Mouse (Mus musculus) midbrain, embryonic 15.5 days (tissue): ENCODE data around the gene Ankrd33b. TPM values are rescaled to one million over a fixed set of nuclear protein-coding genes. Genes with fewer than 3 reads are reported as not detected.

Experiments
- ATAC-seq: fragments of 200-750 bp; cut with Nextera tagmentation; replicated peaks from 2 replicates; pipeline ENCODE4 v1.8.0; 2017; ENCODE audit warnings: moderate TSS enrichment
- H3K27ac ChIP-seq: fragments of 300-500 bp; sonication (generic); 2 replicates; pipeline ENCODE4 v1.5.1; 2015; ENCODE audit warnings: mild to moderate bottlenecking, inconsistent platforms
- H3K27me3 ChIP-seq: fragments of 300-500 bp; sonication (generic); replicated peaks from 2 replicates; pipeline ENCODE4 v1.6.1; 2015; ENCODE audit warnings: inconsistent platforms
- H3K36me3 ChIP-seq: fragments of 300-500 bp; sonication (generic); replicated peaks from 2 replicates; pipeline ENCODE4 v1.6.1; 2015; ENCODE audit warnings: inconsistent platforms
- H3K4me1 ChIP-seq: fragments of 300-500 bp; sonication (generic); 2 replicates; pipeline ENCODE4 v1.6.1; 2015; ENCODE audit warnings: inconsistent platforms
- H3K4me2 ChIP-seq: fragments of 300-500 bp; sonication (generic); 2 replicates; pipeline ENCODE4 v1.6.1; 2015; ENCODE audit warnings: inconsistent platforms, mild to moderate bottlenecking, moderate library complexity
- H3K4me3 ChIP-seq: fragments of 300-500 bp; sonication (generic); 2 replicates; pipeline ENCODE4 v1.5.1; 2015; ENCODE audit warnings: mild to moderate bottlenecking, inconsistent platforms
- H3K9ac ChIP-seq: fragments of 300-500 bp; sonication (generic); 2 replicates; pipeline ENCODE4 v1.6.1; 2015; ENCODE audit warnings: mild to moderate bottlenecking, inconsistent platforms
- H3K9me3 ChIP-seq: fragments of 300-500 bp; sonication (generic); 2 replicates; pipeline ENCODE4 v1.6.1; 2016; ENCODE audit warnings: inconsistent platforms
- WGBS: fragments of 180-500 bp; shearing (Covaris S2); methylation state at CpG from one replicate; pipeline ENCODE4 v1.1.7; 2015; ENCODE audit warnings: mixed read lengths; 5-methylcytosine and 5-hydroxymethylcytosine counted together
- polyA plus RNA-seq: library from polyadenylated mRNA; unstranded; fragments of >200 nt; fragmentation: Nextera tagmentation; extraction: Ambion mirVana; gene quantifications from 2 replicates; pipeline ENCODE4 v1.2.1, GENCODE M21; 2015

Gene Ankrd33b
- polyA plus RNA-seq, 1 experiment from 2014 or later, result 1.1 TPM

GRCm38 (mm10) chr15:31252590-31253311, 114.8 kb downstream of the Ankrd33b start:
- H3K4me3 ChIP-seq, result no peak overlapping the region
- H3K27me3 ChIP-seq, result no peaks in the 10 kb centered on the region
- no peak overlapping the region for H3K27ac ChIP-seq
- H3K9ac ChIP-seq, result no peak overlapping the region
- ATAC-seq, result no peak
- H3K4me1 ChIP-seq, result peaks cover 14% of the 10 kb centered on the region
- no peaks in the 10 kb centered on the region for H3K9me3 ChIP-seq
- 62% methylated on average over 16 of the region's 16 CpGs for WGBS
- no peak overlapping the region for H3K4me2 ChIP-seq
- no peaks in the 10 kb centered on the region for H3K36me3 ChIP-seq

- no peak overlapping the region for H3K27ac ChIP-seq
- no peaks in the 10 kb centered on the region for H3K36me3 ChIP-seq
- no peak for ATAC-seq
- no peak overlapping the region for H3K4me3 ChIP-seq
- H3K4me2 ChIP-seq, result no peak overlapping the region
- H3K4me1 ChIP-seq, result peaks cover 10% of the 10 kb centered on the region
- WGBS, result 92% methylated on average over 6 of the region's 6 CpGs
- no peak overlapping the region for H3K9ac ChIP-seq
- no peaks in the 10 kb centered on the region for H3K27me3 ChIP-seq
- H3K9me3 ChIP-seq, result no peaks in the 10 kb centered on the region
These were observed 116.3 kb downstream of the Ankrd33b start for GRCm38 (mm10) chr15:31251189-31251588.

GRCm38 (mm10) chr15:31250676-31251075, 116.8 kb downstream of the Ankrd33b start:
- no peak overlapping the region for H3K9ac ChIP-seq
- H3K4me2 ChIP-seq, result no peak overlapping the region
- no peaks in the 10 kb centered on the region for H3K9me3 ChIP-seq
- no peaks in the 10 kb centered on the region for H3K36me3 ChIP-seq
- 55% methylated on average over 3 of the region's 3 CpGs for WGBS
- 0 out of 2 replicates have a peak, but pooled peaks have one; percentile 50 for ATAC-seq
- no peaks in the 10 kb centered on the region for H3K27me3 ChIP-seq
- H3K27ac ChIP-seq, result no peak overlapping the region
- H3K4me1 ChIP-seq, result peaks cover 10% of the 10 kb centered on the region
- H3K4me3 ChIP-seq, result no peak overlapping the region

GRCm38 (mm10) chr15:31250027-31250426, 117.5 kb downstream of the Ankrd33b start:
- no peak overlapping the region for H3K4me2 ChIP-seq
- no peak overlapping the region for H3K27ac ChIP-seq
- H3K9ac ChIP-seq, result no peak overlapping the region
- H3K9me3 ChIP-seq, result no peaks in the 10 kb centered on the region
- WGBS, result 55% methylated on average over 2 of the region's 2 CpGs
- H3K4me3 ChIP-seq, result no peak overlapping the region
- no peak for ATAC-seq
- no peaks in the 10 kb centered on the region for H3K36me3 ChIP-seq
- peaks cover 10% of the 10 kb centered on the region for H3K4me1 ChIP-seq
- no peaks in the 10 kb centered on the region for H3K27me3 ChIP-seq

- ATAC-seq, result no peak
- Histone ChIP-seq H3K9me3 (no peaks in the 10 kb centered on the region), H3K36me3 (no peaks in the 10 kb centered on the region), H3K4me1 (peaks cover 10% of the 10 kb centered on the region), H3K4me3 (no peak overlapping the region), H3K9ac (no peak overlapping the region), H3K27me3 (no peaks in the 10 kb centered on the region), H3K27ac (no peak overlapping the region), H3K4me2 (no peak overlapping the region)
- WGBS, result 82% methylated on average over 7 of the region's 7 CpGs
These were observed 118.6 kb downstream of the Ankrd33b start for GRCm38 (mm10) chr15:31248882-31249281.

GRCm38 (mm10) chr15:31247035-31247434, 120.5 kb downstream of the Ankrd33b start:
- Histone ChIP-seq H3K27ac (no peak overlapping the region), H3K4me1 (peaks cover 10% of the 10 kb centered on the region), H3K4me3 (no peak overlapping the region), H3K4me2 (no peak overlapping the region), H3K9ac (no peak overlapping the region), H3K27me3 (no peaks in the 10 kb centered on the region), H3K9me3 (no peaks in the 10 kb centered on the region), H3K36me3 (no peaks in the 10 kb centered on the region)
- 48% methylated on average over 9 of the region's 9 CpGs for WGBS
- 0 out of 2 replicates have a peak, but pooled peaks have one; percentile 22 for ATAC-seq

GRCm38 (mm10) chr15:31245934-31246333, 121.6 kb downstream of the Ankrd33b start:
- no peak overlapping the region for H3K4me3 ChIP-seq
- WGBS, result 84% methylated on average over 9 of the region's 9 CpGs

GRCm38 (mm10) chr15:31244696-31245445, 122.7 kb downstream of the Ankrd33b start:
- Histone ChIP-seq H3K27me3 (no peaks in the 10 kb centered on the region), H3K4me2 (no peak overlapping the region), H3K9ac (no peak overlapping the region), H3K36me3 (no peaks in the 10 kb centered on the region), H3K4me3 (no peak overlapping the region), H3K9me3 (no peaks in the 10 kb centered on the region), H3K4me1 (no peaks in the 10 kb centered on the region), H3K27ac (no peak overlapping the region)
- no peak for ATAC-seq
- WGBS, result 93% methylated on average over 17 of the region's 17 CpGs

More at GRCm38 (mm10) chr15:31245934-31246333, 121.6 kb downstream of the Ankrd33b start:
- Histone ChIP-seq H3K4me2 (no peak overlapping the region), H3K27me3 (no peaks in the 10 kb centered on the region), H3K9me3 (no peaks in the 10 kb centered on the region), H3K4me1 (peaks cover 8% of the 10 kb centered on the region), H3K27ac (no peak overlapping the region), H3K9ac (no peak overlapping the region), H3K36me3 (no peaks in the 10 kb centered on the region)
- ATAC-seq, result no peak; the same call in 1 of the 2 replicates

GRCm38 (mm10) chr15:31243260-31243659, 124.3 kb downstream of the Ankrd33b start:
- Histone ChIP-seq H3K27ac (no peak overlapping the region), H3K4me2 (no peak overlapping the region), H3K27me3 (no peaks in the 10 kb centered on the region), H3K9me3 (no peaks in the 10 kb centered on the region), H3K9ac (no peak overlapping the region), H3K4me1 (no peaks in the 10 kb centered on the region), H3K4me3 (no peak overlapping the region), H3K36me3 (no peaks in the 10 kb centered on the region)
- no peak for ATAC-seq
- WGBS, result 90% methylated on average over 10 of the region's 10 CpGs

Other genes with a start within 250 kb of the Ankrd33b start
- gene Dap, start 143.4 kb downstream of the Ankrd33b start, polyA plus RNA-seq, result 22.8 and 24.8 TPM in 2 replicates
- gene Ropn1l, start 86.0 kb upstream of the Ankrd33b start, polyA plus RNA-seq, result 1.6 and 1.9 TPM in 2 replicates
- 86.5 and 96.9 TPM in 2 replicates for gene March6, start 163.3 kb upstream of the Ankrd33b start, polyA plus RNA-seq
- gene Cmbl, start 197.7 kb upstream of the Ankrd33b start, polyA plus RNA-seq, result 14.3 and 15.7 TPM in 2 replicates
- 484 and 504 TPM in 2 replicates for gene Cct5, start 234.1 kb upstream of the Ankrd33b start, polyA plus RNA-seq
- gene Fam173b, start 234.1 kb upstream of the Ankrd33b start, polyA plus RNA-seq, result 9.2 and 10.6 TPM in 2 replicates